Mouse (Mus musculus) spleen, embryonic (tissue): ENCODE data around the gene Mlx.
"Not testable (repeated sequence)": the region's sequence is repeated elsewhere in the genome, so short reads cannot be mapped to it uniquely, and the experiment has no call there.

Experiments used
- CTCF ChIA-PET: fragments of 350-600 bp; sonication (Branson Sonifier 250); formaldehyde crosslinking; loops from one replicate; lab custom pipeline; 2022; lab: Charles Lee

Mlx gene

DNA sequence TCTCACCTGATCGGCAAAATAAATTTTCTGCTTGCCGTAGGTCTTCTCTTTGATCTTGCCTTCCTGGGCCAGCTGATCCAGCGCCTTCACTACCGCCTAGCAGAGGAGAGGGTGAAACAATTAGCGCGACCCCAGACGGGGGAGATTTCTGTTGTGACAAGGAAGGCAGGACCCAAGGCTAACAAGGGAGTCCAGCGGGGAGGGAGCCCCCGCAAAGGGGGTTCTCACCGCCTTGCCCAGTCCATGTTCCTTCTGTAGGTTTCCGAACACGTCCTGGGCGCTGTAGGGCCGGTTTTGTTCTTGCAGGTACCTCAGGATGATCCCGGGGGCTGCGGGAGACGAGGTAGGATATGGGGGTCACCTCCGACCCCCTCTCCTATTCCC lies 7.8 kb downstream of the Mlx start:
- CTCF ChIA-PET, result interaction anchor here (1.2 to 2.8 kb wide), 3 partner anchors 20 to 81 kb away, joined by 4 to 15 read pairs (median 4); partner anchors contain the start of gene Ccr10

DNA sequence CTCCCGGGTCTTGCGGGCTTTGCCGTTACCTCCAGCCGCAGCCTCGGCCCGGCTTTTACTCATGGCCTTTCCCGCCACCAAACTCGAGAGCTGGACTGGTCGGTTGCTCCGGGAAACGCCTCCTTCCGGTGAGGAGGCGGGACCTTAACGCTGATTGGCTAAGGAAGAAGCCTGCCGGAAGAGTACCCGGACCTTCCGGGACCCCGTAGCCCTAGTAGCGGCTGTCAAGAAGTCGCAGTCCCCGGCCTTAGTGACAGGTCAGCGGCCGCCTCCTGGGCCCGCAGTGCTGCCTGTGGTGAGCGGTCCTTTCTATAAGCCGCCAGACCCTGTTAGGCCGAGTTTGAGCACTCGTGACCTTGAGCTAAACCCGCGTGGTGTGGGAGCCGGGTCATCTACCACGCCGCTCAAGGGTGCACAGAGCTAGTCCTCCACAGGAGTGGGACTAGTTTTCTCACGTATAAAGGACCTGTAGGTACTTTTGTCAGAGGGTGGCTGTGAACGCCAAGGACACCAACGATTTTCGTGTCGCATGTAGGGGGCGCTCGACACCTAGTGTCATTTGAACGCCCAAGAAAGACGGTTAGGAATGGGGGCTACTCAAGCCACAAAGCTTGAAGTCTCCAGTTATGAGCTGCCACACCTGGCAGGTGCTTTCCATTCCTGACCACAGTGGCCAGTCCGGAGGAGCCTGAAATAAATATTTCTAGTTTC lies 8.4 kb downstream of the Mlx start, which contains the start of gene Psmc3ip:
Gene Psmc3ip, minus strand, starts transcription at position 123 of the 711 bp plus-strand sequence.
- CTCF ChIA-PET, result interaction anchor here (1.2 to 2.8 kb wide), 3 partner anchors 19 to 81 kb away, joined by 4 to 15 read pairs (median 4); partner anchors contain the start of gene Ccr10

DNA sequence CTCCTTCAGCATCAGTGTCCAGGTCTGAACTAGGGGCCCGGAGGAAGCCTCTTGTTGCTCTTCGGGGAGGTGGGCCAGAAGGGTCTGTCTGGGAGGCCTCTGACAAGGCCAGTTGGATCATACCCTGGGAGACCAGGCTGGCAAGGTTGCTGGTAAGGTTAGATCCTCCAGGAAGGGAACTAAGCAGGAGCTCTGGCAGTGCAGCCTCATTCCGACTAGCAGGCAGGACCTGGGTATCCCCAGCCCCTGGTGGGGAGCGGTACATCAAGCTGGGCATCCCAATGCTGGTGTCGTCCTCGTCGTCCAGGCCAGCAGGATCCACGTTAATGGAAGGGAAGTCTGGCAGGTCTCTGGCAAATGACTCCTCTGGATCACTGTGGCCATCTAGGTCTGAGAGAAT lies 11.2 kb downstream of the Mlx start:
- CTCF ChIA-PET, result no interaction called here

- CTCF ChIA-PET, result no interaction called here
These were observed 15.9 kb downstream of the Mlx start for GRCm38 (mm10) chr11:101103011-101103410.

DNA sequence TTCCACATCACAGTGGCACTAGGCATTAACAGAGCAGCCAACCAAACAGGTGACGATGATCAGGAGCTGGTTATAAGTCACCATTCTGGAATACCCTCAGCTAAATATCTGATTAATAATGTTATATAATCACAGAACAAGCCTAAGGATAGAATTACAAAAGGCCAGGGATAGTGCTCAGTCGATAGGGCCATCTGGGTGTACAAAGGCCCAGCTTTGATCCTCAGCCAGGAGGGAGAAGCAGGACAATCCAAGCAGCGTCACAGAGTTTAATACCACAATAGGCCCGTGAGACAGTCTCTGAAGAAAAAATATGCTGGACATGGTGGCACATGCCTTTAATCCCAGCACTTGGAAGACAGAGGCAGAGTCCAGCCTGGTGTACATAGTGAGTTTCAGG lies 22.3 kb downstream of the Mlx start:
- CTCF ChIA-PET, result interaction anchor here (1.3 kb wide), 1 partner anchor 12 kb away, joined by 3 read pairs; no protein-coding TSS in a partner anchor

GRCm38 (mm10) chr11:101110708-101111107 lies 23.6 kb downstream of the Mlx start:
- CTCF ChIA-PET, result interaction anchor here (1.3 kb wide), 1 partner anchor 14 kb away, joined by 3 read pairs; no protein-coding TSS in a partner anchor

DNA sequence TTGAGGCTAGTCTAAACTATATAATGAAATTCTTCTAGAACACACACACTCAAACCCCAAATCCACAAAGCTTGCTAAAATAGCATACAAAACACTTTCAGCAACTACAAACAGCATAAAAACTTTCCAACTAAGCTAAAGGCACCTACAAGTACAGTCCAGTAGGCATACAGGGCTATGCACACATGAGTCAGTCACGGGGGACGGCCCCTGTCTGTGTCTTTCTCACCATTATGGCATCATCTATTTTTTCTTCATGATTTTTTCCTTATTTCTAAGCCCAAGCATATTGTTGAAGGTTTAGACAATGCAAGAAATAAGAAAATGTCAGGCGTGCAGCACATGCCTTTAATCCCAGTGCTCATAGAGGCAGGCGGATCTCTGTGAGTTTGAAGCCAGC lies 24.1 kb downstream of the Mlx start:
- CTCF ChIA-PET, result no interaction called here

DNA sequence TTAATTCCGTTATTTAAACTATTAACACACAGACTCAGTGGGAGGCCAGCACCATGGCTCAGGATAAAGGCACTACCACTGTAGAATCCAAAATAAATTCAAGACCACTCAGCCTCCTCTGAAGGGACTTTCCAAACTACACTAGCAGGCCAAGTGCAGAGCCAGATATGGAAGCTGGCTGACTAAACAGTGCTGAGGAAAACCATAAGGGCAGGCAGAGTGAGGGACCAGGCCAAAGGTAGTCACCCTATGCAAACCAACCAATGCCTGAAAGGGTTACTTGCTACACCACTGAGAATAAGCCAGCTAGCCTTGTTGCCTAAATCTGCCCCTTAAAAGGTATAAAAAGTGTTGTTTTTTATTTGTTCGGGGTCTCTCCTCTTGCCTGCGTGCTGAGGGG lies 25.1 kb downstream of the Mlx start:
- CTCF ChIA-PET, result no interaction called here

GRCm38 (mm10) chr11:101115564-101115963 lies 28.5 kb downstream of the Mlx start:
- CTCF ChIA-PET, result no interaction called here

GRCm38 (mm10) chr11:101118105-101118504 lies 31.0 kb downstream of the Mlx start:
- CTCF ChIA-PET, result interaction anchor here (0.6 to 1.1 kb wide), 2 partner anchors 23 to 81 kb away, joined by 3 to 4 read pairs; partner anchors contain the start of gene Psmc3ip

DNA sequence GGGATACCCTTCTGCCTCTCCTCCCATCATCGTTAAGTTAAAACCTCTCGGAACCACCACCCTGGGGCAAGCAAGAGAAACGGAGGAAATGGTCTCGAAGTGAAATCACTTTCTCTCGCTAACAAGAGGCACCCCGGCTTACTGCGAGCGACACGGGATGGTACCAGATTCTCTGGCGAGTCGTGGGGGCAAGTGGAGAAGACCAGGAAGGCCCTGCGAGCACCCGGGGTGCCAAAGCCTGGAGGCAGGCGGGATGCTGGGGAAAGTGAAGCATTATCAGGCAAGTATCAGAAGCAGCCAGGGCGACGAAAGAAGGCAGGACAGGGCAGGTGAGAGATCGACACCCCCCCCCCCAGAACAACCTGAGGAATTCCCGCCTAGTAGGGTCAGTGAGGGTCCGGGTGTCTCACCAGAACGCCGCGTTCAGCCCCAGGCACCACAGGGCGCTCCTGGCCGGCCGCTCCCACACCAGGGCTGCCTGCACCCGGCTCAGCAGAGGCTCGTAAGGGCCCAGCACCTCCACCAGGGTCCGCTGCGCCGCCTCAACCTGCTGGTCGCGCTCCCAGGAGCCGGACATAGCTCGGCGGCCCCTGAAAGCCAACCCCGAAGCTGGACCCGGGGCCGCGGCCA lies 32.2 kb downstream of the Mlx start:
- CTCF ChIA-PET, result interaction anchor here (0.6 to 0.7 kb wide), 2 partner anchors 55 to 176 kb away, joined by 3 to 12 read pairs; no protein-coding TSS in a partner anchor

- CTCF ChIA-PET, result interaction anchor here (0.6 to 0.7 kb wide), 2 partner anchors 9 to 31 kb away, joined by 4 to 6 read pairs; no protein-coding TSS in a partner anchor
These were observed 32.9 kb downstream of the Mlx start, which contains the start of the genes Retreg3 and Tubg1 for GRCm38 (mm10) chr11:101119761-101120544. Retreg3 (minus strand) TSS chr11:101119893. Tubg1 (plus strand) TSS chr11:101119938.

- CTCF ChIA-PET, result interaction anchor here (0.7 kb wide), 1 partner anchor 30 kb away, joined by 4 read pairs; no protein-coding TSS in a partner anchor
These were observed 33.6 kb downstream of the Mlx start for GRCm38 (mm10) chr11:101120545-101121188.

- CTCF ChIA-PET, result not testable (repeated sequence)
These were observed 37.4 kb downstream of the Mlx start for GRCm38 (mm10) chr11:101124494-101124893.

DNA sequence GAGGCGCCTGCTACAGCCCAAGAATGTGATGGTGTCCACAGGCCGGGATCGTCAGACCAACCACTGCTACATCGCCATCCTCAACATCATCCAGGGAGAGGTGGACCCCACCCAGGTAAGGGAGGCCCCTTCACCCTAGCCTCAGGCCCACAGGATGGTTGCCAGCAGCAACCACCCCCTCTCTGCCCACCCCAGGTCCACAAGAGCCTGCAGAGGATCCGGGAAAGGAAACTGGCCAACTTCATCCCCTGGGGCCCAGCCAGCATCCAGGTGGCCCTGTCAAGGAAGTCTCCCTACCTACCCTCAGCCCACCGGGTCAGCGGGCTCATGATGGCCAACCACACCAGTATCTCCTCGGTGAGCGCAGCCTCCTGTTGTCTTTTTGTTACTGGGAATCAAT lies 37.9 kb downstream of the Mlx start:
- CTCF ChIA-PET, result not testable (repeated sequence)

GRCm38 (mm10) chr11:101127075-101127474 lies 40.0 kb downstream of the Mlx start:
- CTCF ChIA-PET, result interaction anchor here (0.6 kb wide), 1 partner anchor 28 kb away, joined by 21 read pairs; no protein-coding TSS in a partner anchor

GRCm38 (mm10) chr11:101128996-101129577 lies 42.0 kb downstream of the Mlx start:
- CTCF ChIA-PET, result interaction anchor here (0.7 kb wide), 1 partner anchor 9 kb away, joined by 6 read pairs; the partner anchor contains the start of genes Retreg3 and Tubg1

- CTCF ChIA-PET, result no interaction called here
These were observed 43.1 kb downstream of the Mlx start for GRCm38 (mm10) chr11:101130056-101130756.

DNA sequence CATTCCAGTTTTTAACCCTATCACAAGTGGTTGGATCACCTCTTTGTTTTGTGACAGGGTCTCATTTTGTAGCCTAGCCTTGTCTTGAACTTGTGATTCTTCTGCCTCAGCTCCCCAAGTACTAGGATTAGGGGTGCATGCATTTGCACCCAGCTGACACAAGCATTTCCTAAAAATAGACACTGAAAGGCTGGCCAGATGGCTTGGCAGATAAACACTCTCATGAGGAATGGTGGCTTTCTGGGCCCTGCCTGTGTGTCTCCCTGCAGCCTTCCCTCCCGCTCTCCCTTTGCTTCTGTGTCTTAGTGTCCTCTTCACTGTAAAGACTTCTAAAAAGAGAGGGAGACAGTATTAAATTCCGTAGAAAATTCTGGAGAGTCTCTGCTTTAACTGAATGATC lies 44.1 kb downstream of the Mlx start:
- CTCF ChIA-PET, result interaction anchor here (0.7 kb wide), 1 partner anchor 45 kb away, joined by 4 read pairs; no protein-coding TSS in a partner anchor
